Mouse (Mus musculus): ENCODE data around the gene Paqr6. TPM values are rescaled to one million over a fixed set of nuclear protein-coding genes. Genes with fewer than 3 reads are reported as not detected.
A peak's percentile ranks its signal among the peaks of the same experiment; 100 is the strongest.
"Not testable (repeated sequence)": the region's sequence is repeated elsewhere in the genome, so short reads cannot be mapped to it uniquely, and the experiment has no call there.

Paqr6 gene
- polyA plus RNA-seq, 1 experiment from 2014 or later, result 1.1 TPM

- H3K27me3 ChIP-seq (ENCODE audit: control insufficient read depth, insufficient read depth, low read length); H3K4me1 ChIP-seq (replicated peaks; ENCODE audit: control insufficient read depth, insufficient read depth, low read length); H3K4me3 ChIP-seq (ENCODE audit: low read depth, low read length); H3K9ac ChIP-seq (ENCODE audit: low read length); H3K9me3 ChIP-seq (ENCODE audit: control insufficient read depth, low read length); H3K36me3 ChIP-seq (ENCODE audit: control insufficient read depth, insufficient read depth, low read length): not testable (repeated sequence)
- Histone ChIP-seq H3K4me2 (ENCODE audit: low read depth, low read length, severe bottlenecking) (peak overlapping the region; percentile 24; the same call in 1 of the 2 replicates), H3K27ac (ENCODE audit: low read depth, low read length) (peak overlapping the region; percentile 41; the same call in 1 of the 2 replicates)
- peak; percentile 91 for ATAC-seq (replicated peaks; ENCODE audit: low FRiP score)
- peak; percentile 80 for DNase-seq (ENCODE audit: low spot score)
- WGBS, result 10% methylated on average over 18 of the region's 19 CpGs
These were observed 11.6 kb downstream of the Paqr6 start for GRCm38 (mm10) chr3:88375750-88376626.

DNA sequence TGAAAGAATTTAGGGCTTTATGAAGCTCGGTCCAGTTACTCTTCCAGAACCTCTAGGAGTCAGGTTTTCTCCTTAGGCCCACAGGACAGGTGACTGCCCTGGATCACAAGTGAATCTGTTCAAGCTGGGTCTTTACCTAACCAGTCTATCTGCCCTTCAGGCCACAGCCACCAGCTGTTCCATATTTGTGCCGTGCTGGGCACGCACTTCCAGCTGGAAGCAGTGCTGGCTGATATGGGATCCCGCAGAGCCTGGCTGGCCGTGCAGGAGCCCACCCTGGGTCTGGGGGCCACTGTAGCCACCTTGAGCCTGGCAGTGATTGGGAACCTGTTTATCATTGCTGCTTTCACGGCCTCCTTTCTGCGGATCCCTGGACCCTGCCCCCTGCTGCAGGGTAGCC, 12.3 kb downstream of the Paqr6 start:
- H3K36me3 ChIP-seq (ENCODE audit: control insufficient read depth, insufficient read depth, low read length); H3K4me2 ChIP-seq (ENCODE audit: low read depth, low read length, severe bottlenecking); H3K9ac ChIP-seq (ENCODE audit: low read length); H3K27me3 ChIP-seq (ENCODE audit: control insufficient read depth, insufficient read depth, low read length); H3K4me1 ChIP-seq (replicated peaks; ENCODE audit: control insufficient read depth, insufficient read depth, low read length); H3K9me3 ChIP-seq (ENCODE audit: control insufficient read depth, low read length); H3K4me3 ChIP-seq (ENCODE audit: low read depth, low read length): not testable (repeated sequence)
- ATAC-seq (replicated peaks; ENCODE audit: low FRiP score), result 0 out of 2 replicates have a peak, but pooled peaks have one; percentile 36
- DNase-seq (ENCODE audit: low spot score), result peak; percentile 48
- peak overlapping the region; percentile 41; the same call in 1 of the 2 replicates for H3K27ac ChIP-seq (ENCODE audit: low read depth, low read length)
- 18% methylated on average over 5 of the region's 7 CpGs for WGBS

- not testable (repeated sequence) for H3K27me3 ChIP-seq (ENCODE audit: control insufficient read depth, insufficient read depth, low read length); H3K9me3 ChIP-seq (ENCODE audit: control insufficient read depth, low read length); H3K4me3 ChIP-seq (ENCODE audit: low read depth, low read length); DNase-seq (ENCODE audit: low spot score); ATAC-seq (replicated peaks; ENCODE audit: low FRiP score); H3K9ac ChIP-seq (ENCODE audit: low read length); H3K4me2 ChIP-seq (ENCODE audit: low read depth, low read length, severe bottlenecking); H3K36me3 ChIP-seq (ENCODE audit: control insufficient read depth, insufficient read depth, low read length); H3K27ac ChIP-seq (ENCODE audit: low read depth, low read length); H3K4me1 ChIP-seq (replicated peaks; ENCODE audit: control insufficient read depth, insufficient read depth, low read length)
- WGBS, result 79% methylated on average over 5 of the region's 5 CpGs
These were observed 14.2 kb downstream of the Paqr6 start, which contains the start of gene Bglap2 for GRCm38 (mm10) chr3:88378599-88378998. TSS of gene Bglap2 (minus strand) at chr3:88378699.

GRCm38 (mm10) chr3:88381389-88382315, 17.3 kb downstream of the Paqr6 start:
- not testable (repeated sequence) for H3K27me3 ChIP-seq (ENCODE audit: control insufficient read depth, insufficient read depth, low read length); H3K9me3 ChIP-seq (ENCODE audit: control insufficient read depth, low read length); H3K36me3 ChIP-seq (ENCODE audit: control insufficient read depth, insufficient read depth, low read length); H3K4me1 ChIP-seq (replicated peaks; ENCODE audit: control insufficient read depth, insufficient read depth, low read length)
- peak; percentile 92 for ATAC-seq (replicated peaks; ENCODE audit: low FRiP score)
- 5% methylated on average over 20 of the region's 22 CpGs for WGBS
- Histone ChIP-seq H3K4me3 (ENCODE audit: low read depth, low read length) (0 out of 2 replicates have a peak overlapping the region, but pooled peaks have one; percentile 12), H3K4me2 (ENCODE audit: low read depth, low read length, severe bottlenecking) (peak overlapping the region; percentile 47), H3K9ac (ENCODE audit: low read length) (peak overlapping the region; percentile 43; the same call in 1 of the 2 replicates), H3K27ac (ENCODE audit: low read depth, low read length) (peak overlapping the region; percentile 31; the same call in 1 of the 2 replicates)
- DNase-seq (ENCODE audit: low spot score), result peak; percentile 81

- not testable (repeated sequence) for H3K9me3 ChIP-seq (ENCODE audit: control insufficient read depth, low read length); DNase-seq (ENCODE audit: low spot score); H3K27ac ChIP-seq (ENCODE audit: low read depth, low read length); H3K4me2 ChIP-seq (ENCODE audit: low read depth, low read length, severe bottlenecking); H3K36me3 ChIP-seq (ENCODE audit: control insufficient read depth, insufficient read depth, low read length); H3K4me3 ChIP-seq (ENCODE audit: low read depth, low read length); H3K27me3 ChIP-seq (ENCODE audit: control insufficient read depth, insufficient read depth, low read length); H3K4me1 ChIP-seq (replicated peaks; ENCODE audit: control insufficient read depth, insufficient read depth, low read length); H3K9ac ChIP-seq (ENCODE audit: low read length)
- 17% methylated on average over 1 of the region's 7 CpGs for WGBS
- peak; percentile 27; the same call in 1 of the 2 replicates for ATAC-seq (replicated peaks; ENCODE audit: low FRiP score)
These were observed 18.0 kb downstream of the Paqr6 start for GRCm38 (mm10) chr3:88382383-88382782.

DNA sequence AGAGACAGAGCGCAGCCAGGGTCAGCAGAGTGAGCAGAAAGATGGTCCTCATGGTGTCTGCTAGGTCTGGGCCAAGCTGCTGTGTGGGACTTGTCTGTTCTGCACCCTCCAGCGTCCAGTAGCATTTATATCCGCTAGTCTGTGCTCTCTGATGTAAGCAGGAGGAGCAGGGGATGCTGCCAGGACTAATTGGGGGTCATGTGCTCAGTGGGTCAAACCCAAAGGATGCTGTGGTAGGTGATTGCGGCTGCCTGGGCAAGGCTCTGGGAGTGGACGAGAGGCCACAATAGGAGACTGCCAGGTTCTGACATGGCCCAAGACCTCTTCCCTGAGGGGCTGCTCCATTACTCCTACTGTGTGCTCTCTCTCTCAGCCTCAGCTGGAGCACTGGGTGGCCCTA, 20.0 kb downstream of the Paqr6 start, which contains the start of gene Bglap:
TSS of gene Bglap (minus strand) at position 101 of the 400 bp plus-strand sequence.
- H3K4me3 ChIP-seq (ENCODE audit: low read depth, low read length), result no peak within 1 kb of the TSS
- H3K4me1 ChIP-seq (replicated peaks; ENCODE audit: control insufficient read depth, insufficient read depth, low read length), result peaks cover 2% of the 10 kb centered on the region; the same call in 1 of the 2 replicates
- H3K4me2 ChIP-seq (ENCODE audit: low read depth, low read length, severe bottlenecking), result no peak within 1 kb of the TSS
- ATAC-seq (replicated peaks; ENCODE audit: low FRiP score) (no peak), DNase-seq (ENCODE audit: low spot score) (peak; percentile 46)
- WGBS, result 89% methylated on average over 5 of the region's 5 CpGs
- H3K27me3 ChIP-seq (ENCODE audit: control insufficient read depth, insufficient read depth, low read length), result no peaks in the 10 kb centered on the region
- no peaks in the 10 kb centered on the region for H3K36me3 ChIP-seq (ENCODE audit: control insufficient read depth, insufficient read depth, low read length)
- no peaks in the 10 kb centered on the region for H3K9me3 ChIP-seq (ENCODE audit: control insufficient read depth, low read length)
- H3K27ac ChIP-seq (ENCODE audit: low read depth, low read length), result no peak within 1 kb of the TSS
- H3K9ac ChIP-seq (ENCODE audit: low read length), result no peak within 1 kb of the TSS

- no peaks in the 10 kb centered on the region; the same call in 1 of the 2 replicates for H3K36me3 ChIP-seq (ENCODE audit: control insufficient read depth, insufficient read depth, low read length)
- no peaks in the 10 kb centered on the region for H3K27me3 ChIP-seq (ENCODE audit: control insufficient read depth, insufficient read depth, low read length)
- H3K4me1 ChIP-seq (replicated peaks; ENCODE audit: control insufficient read depth, insufficient read depth, low read length), result no peaks in the 10 kb centered on the region
- DNase-seq (ENCODE audit: low spot score), result no peak
- H3K4me2 ChIP-seq (ENCODE audit: low read depth, low read length, severe bottlenecking), result no peak overlapping the region
- ATAC-seq (replicated peaks; ENCODE audit: low FRiP score), result no peak
- no peak overlapping the region for H3K9ac ChIP-seq (ENCODE audit: low read length)
- WGBS, result 91% methylated on average over 9 of the region's 9 CpGs
- no peak overlapping the region for H3K4me3 ChIP-seq (ENCODE audit: low read depth, low read length)
- H3K9me3 ChIP-seq (ENCODE audit: control insufficient read depth, low read length), result no peaks in the 10 kb centered on the region
- no peak overlapping the region for H3K27ac ChIP-seq (ENCODE audit: low read depth, low read length)
These were observed 29.5 kb downstream of the Paqr6 start for GRCm38 (mm10) chr3:88393776-88394375.

GRCm38 (mm10) chr3:88395288-88395687, 30.9 kb downstream of the Paqr6 start:
- Histone ChIP-seq H3K4me2 (ENCODE audit: low read depth, low read length, severe bottlenecking) (no peak overlapping the region), H3K27ac (ENCODE audit: low read depth, low read length) (no peak overlapping the region), H3K27me3 (ENCODE audit: control insufficient read depth, insufficient read depth, low read length) (no peaks in the 10 kb centered on the region), H3K9ac (ENCODE audit: low read length) (no peak overlapping the region), H3K4me3 (ENCODE audit: low read depth, low read length) (no peak overlapping the region), H3K36me3 (ENCODE audit: control insufficient read depth, insufficient read depth, low read length) (no peaks in the 10 kb centered on the region; the same call in 1 of the 2 replicates), H3K9me3 (ENCODE audit: control insufficient read depth, low read length) (no peaks in the 10 kb centered on the region), H3K4me1 (replicated peaks; ENCODE audit: control insufficient read depth, insufficient read depth, low read length) (no peaks in the 10 kb centered on the region)
- DNase-seq (ENCODE audit: low spot score) (no peak), ATAC-seq (replicated peaks; ENCODE audit: low FRiP score) (no peak)
- WGBS, result 92% methylated on average over 6 of the region's 6 CpGs
